Mouse (Mus musculus) ovary, adult 2 months (tissue): ENCODE results near the gene Ttll6. TPM values are rescaled to one million over a fixed set of nuclear protein-coding genes. Genes with fewer than 3 reads are reported as not detected.

ENCODE experiments used
- polyA plus RNA-seq: library from polyadenylated mRNA; depleted of rRNA; stranded (reverse); fragments of >200 nt; gene quantifications from 2 replicates; pipeline ENCODE4 v1.2.3, GENCODE M21; 2012; rRNA removed

Ttll6 gene
- polyA plus RNA-seq: 1.2 and 1.7 TPM in 2 replicates

GRCm38 (mm10) chr11:96133239-96133865, at the start of gene Ttll6:
Gene Ttll6, plus strand, starts transcription at chr11:96133786.

DNA sequence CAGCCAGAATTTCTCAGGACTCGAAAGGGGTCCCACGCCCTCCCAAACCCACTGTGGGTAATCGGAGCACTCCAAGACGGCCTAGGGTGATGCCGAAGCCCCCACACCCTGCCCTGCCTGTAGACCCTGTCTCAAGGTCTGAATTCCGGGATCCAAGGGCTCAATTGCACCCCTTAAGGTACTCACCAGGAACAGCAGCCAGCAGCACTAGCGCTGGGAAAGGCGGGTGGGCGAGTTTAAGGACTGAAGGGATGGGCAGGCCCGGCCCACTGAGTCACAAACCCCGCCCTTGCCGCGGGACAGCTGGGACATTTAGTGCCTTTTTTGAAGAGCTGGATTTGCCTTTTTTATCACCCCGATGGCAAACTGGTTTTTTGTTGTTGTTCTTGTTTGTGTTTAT, 21.8 kb upstream of the Ttll6 start, which contains the start of gene Calcoco2:
TSS of gene Calcoco2 (minus strand) at position 214 of the 400 bp plus-strand sequence.

DNA sequence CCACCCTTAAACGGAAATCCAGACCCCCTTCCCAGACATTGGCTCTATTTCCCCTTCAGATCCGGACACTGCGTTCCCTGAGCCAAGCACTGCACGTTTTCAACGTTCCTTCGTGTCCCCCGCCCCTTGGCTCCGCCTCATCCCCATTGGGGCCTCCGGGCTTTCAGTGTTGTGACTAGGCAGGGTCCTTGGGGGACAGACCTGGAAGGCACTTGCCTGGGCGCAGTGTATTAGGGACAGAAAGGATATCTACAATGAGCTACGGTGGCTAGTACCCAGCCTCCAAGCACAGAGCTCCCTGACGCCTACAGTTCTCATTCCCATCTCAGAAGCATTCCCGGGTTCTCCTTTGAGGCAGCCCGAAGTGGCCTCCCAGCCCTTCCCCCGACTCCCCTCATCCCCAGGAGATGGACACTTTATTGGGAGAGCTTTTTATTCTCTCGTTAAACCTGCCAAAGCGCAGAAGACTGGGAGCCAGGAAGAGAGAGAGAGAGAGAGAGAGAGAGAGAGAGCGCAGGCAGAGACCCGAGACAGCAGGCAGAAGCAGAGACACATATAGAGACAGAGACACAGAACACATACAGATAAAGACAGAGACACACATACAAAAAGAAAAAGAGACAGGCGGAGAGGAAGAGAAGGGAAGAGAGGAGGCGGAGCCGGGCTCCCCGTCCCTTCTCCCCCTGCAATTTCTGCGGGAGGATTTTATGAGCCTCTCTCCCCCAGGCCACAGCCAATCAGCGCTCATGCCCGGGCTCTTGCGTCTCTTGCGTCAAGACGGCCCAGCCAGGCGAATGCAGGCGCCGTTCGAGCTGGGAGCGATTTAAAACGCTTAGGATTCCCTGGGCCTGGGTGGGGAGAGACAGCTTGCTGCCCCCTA, 60.2 kb downstream of the Ttll6 start, which contains the start of gene Hoxb13:
TSS of gene Hoxb13 (plus strand) at position 796 of the 880 bp plus-strand sequence.

Other genes starting within 250 kb of the Ttll6 start
- 0.29 and 0.42 TPM in 2 replicates for gene B4galnt2, start 218.9 kb upstream of the Ttll6 start, polyA plus RNA-seq
- 0.13 and 0.19 TPM in 2 replicates for gene Igf2bp1, start 127.8 kb upstream of the Ttll6 start, polyA plus RNA-seq
- not detected in 2 replicates for gene Gip, start 109.2 kb upstream of the Ttll6 start, polyA plus RNA-seq
- 20.0 and 22.1 TPM in 2 replicates for gene Snf8, start 98.9 kb upstream of the Ttll6 start, polyA plus RNA-seq
- 38.8 and 39.7 TPM in 2 replicates for gene Ube2z, start 68.4 kb upstream of the Ttll6 start, polyA plus RNA-seq
- 450 and 554 TPM in 2 replicates for gene Atp5g1, start 58.1 kb upstream of the Ttll6 start, polyA plus RNA-seq
- 0.13 TPM in 1 of 2 replicates, not detected in the other for gene Calcoco2, start 21.8 kb upstream of the Ttll6 start, polyA plus RNA-seq
- gene Hoxb13, start 60.5 kb downstream of the Ttll6 start, polyA plus RNA-seq: not detected in 2 replicates
- gene Hoxb9, start 137.7 kb downstream of the Ttll6 start, polyA plus RNA-seq: 3.0 and 3.3 TPM in 2 replicates
- gene Hoxb8, start 148.1 kb downstream of the Ttll6 start, polyA plus RNA-seq: 40.2 and 48.4 TPM in 2 replicates
- gene Hoxb7, start 152.8 kb downstream of the Ttll6 start, polyA plus RNA-seq: 6.5 and 8.1 TPM in 2 replicates
- 33.9 and 44.1 TPM in 2 replicates for gene Hoxb6, start 158.7 kb downstream of the Ttll6 start, polyA plus RNA-seq
- gene Hoxb5, start 169.6 kb downstream of the Ttll6 start, polyA plus RNA-seq: 7.6 and 8.0 TPM in 2 replicates
- 5.0 and 6.5 TPM in 2 replicates for gene Hoxb4, start 184.5 kb downstream of the Ttll6 start, polyA plus RNA-seq
- gene Hoxb3, start 189.5 kb downstream of the Ttll6 start, polyA plus RNA-seq: 15.2 and 16.2 TPM in 2 replicates
- 18.4 and 31.6 TPM in 2 replicates for gene Hoxb2, start 216.7 kb downstream of the Ttll6 start, polyA plus RNA-seq
- gene Hoxb1, start 232.0 kb downstream of the Ttll6 start, polyA plus RNA-seq: not detected in 2 replicates